Mouse (Mus musculus) cortical plate, adult 2 months (tissue): ENCODE data around the gene Slc23a3.

Source experiments
- CTCF ChIP-seq: fragments of 200-500 bp; IDR thresholded peaks from 2 replicates; pipeline ENCODE4 v1.5.1; 2011; ENCODE audit warnings: mild to moderate bottlenecking, control low read depth, low read length; ENCODE audit not compliant: insufficient read depth; ENCODE audit errors: extremely low read depth
- POLR2A ChIP-seq: fragments of 200-500 bp; IDR thresholded peaks from 2 replicates; pipeline ENCODE4 v1.6.1; 2011; ENCODE audit warnings: mild to moderate bottlenecking, low read length, control low read depth; ENCODE audit not compliant: insufficient read depth; ENCODE audit errors: extremely low read depth

GRCm38 (mm10) chr1:75124346-75125321 lies 9.1 kb downstream of the Slc23a3 start, which contains the start of gene Nhej1:
- peak; percentile 76; the same call in 1 of the 2 replicates for TF ChIP-seq POLR2A
- TF ChIP-seq CTCF: peak; percentile 62
